Mouse (Mus musculus): ENCODE measurements around the gene Gm13084.
"Not testable (repeated sequence)": the region's sequence is repeated elsewhere in the genome, so short reads cannot be mapped to it uniquely, and the experiment has no call there.

Gene Gm13084

DNA sequence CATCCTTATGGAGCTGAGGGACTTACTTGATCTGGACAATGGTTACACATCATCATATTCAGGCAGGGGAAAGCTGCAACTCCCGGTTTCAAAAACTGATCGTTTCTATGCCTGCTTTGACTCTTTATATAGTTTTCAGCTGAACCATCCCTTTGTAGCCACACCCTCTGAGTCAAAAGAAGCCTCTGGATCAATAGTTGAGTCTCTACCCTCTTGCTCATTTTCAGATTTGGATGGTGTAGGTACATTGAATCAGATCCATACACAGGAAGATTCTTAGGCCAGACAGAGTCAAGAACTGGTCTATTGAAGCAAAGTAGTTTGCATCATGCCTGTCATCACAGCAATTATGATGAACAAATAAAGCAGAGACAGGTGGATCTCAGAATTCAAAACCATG is at the start of gene Gm13084:
Gene Gm13084, minus strand, starts transcription at position 101 of the 400 bp plus-strand sequence.
- DNase-seq (ENCODE audit: low spot score), result no peak

DNA sequence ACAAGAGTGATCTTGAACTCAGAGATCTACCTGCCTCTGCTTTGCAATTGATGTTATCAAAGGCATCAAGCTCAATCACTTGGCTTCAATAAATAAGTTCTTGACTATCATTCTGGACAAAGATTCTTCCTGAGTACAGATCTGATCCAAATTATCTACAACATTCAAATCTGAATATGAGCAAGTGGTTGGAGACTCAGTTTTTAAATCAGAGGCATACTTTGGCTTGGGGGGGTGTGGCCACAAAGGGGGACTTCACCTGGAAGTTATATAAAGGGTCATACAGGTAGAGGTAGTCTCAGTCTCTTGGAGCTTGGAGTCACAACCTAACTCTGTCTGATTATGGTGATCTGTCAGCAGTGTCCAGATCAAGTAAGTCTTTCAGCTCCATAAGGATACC is 30.3 kb upstream of the Gm13084 start, which contains the start of gene Gm13103:
Gene Gm13103, plus strand, starts transcription at position 301 of the 400 bp plus-strand sequence.
- not testable (repeated sequence) for DNase-seq (ENCODE audit: low spot score)

DNA sequence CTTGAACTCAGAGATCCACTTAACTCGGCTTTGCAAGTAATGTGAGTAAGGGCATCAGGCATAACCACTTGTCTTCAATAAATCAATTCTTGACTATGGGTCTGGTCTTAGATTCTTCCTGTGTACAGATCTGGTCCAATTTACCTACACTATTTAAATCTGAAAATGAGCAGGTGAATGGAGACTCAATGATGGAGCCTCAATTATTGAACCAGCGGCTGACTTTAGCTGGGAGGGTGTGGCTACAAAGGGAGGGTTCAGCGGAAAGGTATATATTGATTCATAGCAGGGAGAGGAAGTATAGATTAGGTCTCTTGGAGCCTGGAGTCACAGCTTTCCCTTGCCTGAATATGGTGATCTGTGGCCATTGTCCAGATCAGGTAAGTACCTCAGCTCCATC is 26.8 kb downstream of the Gm13084 start, which contains the start of gene Gm13023:
Gene Gm13023, plus strand, starts transcription at position 301 of the 400 bp plus-strand sequence.
- not testable (repeated sequence) for DNase-seq (ENCODE audit: low spot score)

Data from T-cell, adult 2 months (primary cell).